Mouse (Mus musculus): ENCODE results near the gene Susd6. TPM values are rescaled to one million over a fixed set of nuclear protein-coding genes. Genes with fewer than 3 reads are reported as not detected.
A peak's percentile ranks its signal among the peaks of the same experiment; 100 is the strongest.

The Susd6 gene
- polyA plus RNA-seq, 1 experiment from 2014 or later: 23.3 TPM

DNA sequence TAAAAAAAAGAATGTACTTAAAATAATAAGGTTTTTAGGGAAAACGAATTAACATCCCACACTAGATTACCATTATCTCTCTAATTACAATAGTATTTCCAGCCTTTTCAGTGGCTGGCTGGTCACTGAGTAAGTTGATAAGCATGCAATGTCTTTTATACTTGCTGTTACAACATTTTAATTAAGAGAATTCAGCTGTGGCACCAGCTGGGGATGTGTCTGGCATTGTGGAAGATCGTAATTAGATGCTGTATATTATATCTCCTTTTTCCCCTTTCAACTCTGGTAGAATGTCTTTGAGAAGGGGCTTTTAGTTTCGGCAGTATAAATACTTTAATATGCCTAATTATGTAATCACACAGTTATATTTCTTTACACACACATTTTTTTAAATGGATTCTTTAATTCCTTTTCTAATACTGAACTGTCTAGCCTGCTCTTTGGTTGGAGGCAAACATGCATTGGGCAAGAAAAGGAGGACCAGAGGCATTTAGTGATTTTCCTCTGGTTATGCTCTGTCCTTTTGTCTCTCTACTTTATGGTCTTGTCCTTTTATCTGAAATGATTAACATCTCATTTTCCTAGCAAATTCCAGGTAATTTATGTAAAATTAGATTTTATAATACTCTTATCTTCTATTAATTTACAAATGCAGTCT, 67.5 kb downstream of the Susd6 start:
- H3K9ac ChIP-seq (ENCODE audit: low read length): no peak overlapping the region
- no peaks in the 10 kb centered on the region for H3K36me3 ChIP-seq (ENCODE audit: control insufficient read depth, insufficient read depth, low read length)
- H3K27me3 ChIP-seq (ENCODE audit: control insufficient read depth, insufficient read depth, low read length): no peaks in the 10 kb centered on the region
- DNase-seq (ENCODE audit: low spot score) (no peak), ATAC-seq (ENCODE audit: insufficient read depth, low FRiP score, low TSS enrichment) (no peak)
- H3K4me2 ChIP-seq (ENCODE audit: low read depth): no peak overlapping the region
- no peak overlapping the region for H3K27ac ChIP-seq (ENCODE audit: low read depth, low read length)
- H3K4me1 ChIP-seq (ENCODE audit: control insufficient read depth, insufficient read depth, low read length): peaks cover 9% of the 10 kb centered on the region
- no peak overlapping the region for H3K4me3 ChIP-seq (ENCODE audit: low read depth, low read length)
- H3K9me3 ChIP-seq (ENCODE audit: control insufficient read depth, low read length): no peaks in the 10 kb centered on the region
- WGBS: 60% methylated on average over 3 of the region's 3 CpGs

DNA sequence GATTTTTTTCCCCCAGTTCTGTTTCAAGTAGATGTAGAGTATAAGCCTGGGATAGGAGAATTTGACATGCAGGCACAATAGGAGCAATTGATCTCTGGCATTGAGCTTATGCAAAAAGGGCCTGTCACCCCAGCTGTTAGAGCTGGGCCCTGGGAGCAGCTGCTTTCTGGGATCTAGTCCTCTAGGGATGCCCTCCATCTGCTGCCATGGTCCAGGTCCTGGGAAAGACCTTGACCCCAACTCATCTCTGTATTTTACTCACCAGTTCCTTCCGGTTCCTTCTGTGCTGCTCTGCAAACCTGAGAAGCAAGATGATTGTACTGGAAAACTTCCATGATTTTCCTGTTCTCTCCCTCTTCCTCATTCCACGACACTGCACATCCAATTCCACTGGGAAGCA, 68.0 kb downstream of the Susd6 start:
- no peaks in the 10 kb centered on the region for H3K36me3 ChIP-seq (ENCODE audit: control insufficient read depth, insufficient read depth, low read length)
- H3K27me3 ChIP-seq (ENCODE audit: control insufficient read depth, insufficient read depth, low read length): no peaks in the 10 kb centered on the region
- no peaks in the 10 kb centered on the region for H3K9me3 ChIP-seq (ENCODE audit: control insufficient read depth, low read length)
- H3K9ac ChIP-seq (ENCODE audit: low read length): no peak overlapping the region
- no peak overlapping the region for H3K4me2 ChIP-seq (ENCODE audit: low read depth)
- no peak overlapping the region for H3K27ac ChIP-seq (ENCODE audit: low read depth, low read length)
- H3K4me1 ChIP-seq (ENCODE audit: control insufficient read depth, insufficient read depth, low read length): peaks cover 13% of the 10 kb centered on the region
- no peak overlapping the region for H3K4me3 ChIP-seq (ENCODE audit: low read depth, low read length)
- ATAC-seq (ENCODE audit: insufficient read depth, low FRiP score, low TSS enrichment): peak; percentile 53; the same call in 1 of the 2 replicates
- WGBS: 58% methylated on average over 2 of the region's 2 CpGs
- peak; percentile 56 for DNase-seq (ENCODE audit: low spot score)

GRCm38 (mm10) chr12:80861916-80862315, 71.6 kb downstream of the Susd6 start:
- Histone ChIP-seq H3K9ac (ENCODE audit: low read length) (no peak overlapping the region), H3K27ac (ENCODE audit: low read depth, low read length) (no peak overlapping the region), H3K36me3 (ENCODE audit: control insufficient read depth, insufficient read depth, low read length) (no peaks in the 10 kb centered on the region), H3K27me3 (ENCODE audit: control insufficient read depth, insufficient read depth, low read length) (no peaks in the 10 kb centered on the region), H3K4me1 (ENCODE audit: control insufficient read depth, insufficient read depth, low read length) (peaks cover 13% of the 10 kb centered on the region), H3K4me3 (ENCODE audit: low read depth, low read length) (no peak overlapping the region), H3K4me2 (ENCODE audit: low read depth) (no peak overlapping the region), H3K9me3 (ENCODE audit: control insufficient read depth, low read length) (no peaks in the 10 kb centered on the region)
- 5% methylated on average over 1 of the region's 1 CpGs for WGBS
- ATAC-seq (ENCODE audit: insufficient read depth, low FRiP score, low TSS enrichment) (no peak), DNase-seq (ENCODE audit: low spot score) (no peak)

DNA sequence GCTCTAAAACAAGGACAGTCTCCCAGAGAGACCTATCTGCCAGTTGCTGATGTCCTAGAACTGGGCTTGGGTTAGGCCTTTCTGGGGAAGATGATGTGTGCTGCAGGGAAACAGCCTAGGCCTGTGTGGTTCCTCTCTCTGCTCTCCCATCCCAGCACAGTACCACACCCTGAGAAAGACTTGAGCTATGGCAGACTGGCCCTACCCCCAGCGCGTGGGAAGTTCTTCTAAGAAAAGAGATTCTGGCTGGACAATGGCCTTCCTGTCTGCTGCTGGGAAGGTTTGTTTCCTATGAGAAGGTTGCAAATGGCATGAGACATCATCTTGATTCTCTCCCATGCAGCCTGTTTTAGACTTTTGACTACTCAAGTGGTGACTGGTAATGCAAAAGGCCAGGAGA, 73.1 kb downstream of the Susd6 start:
- Histone ChIP-seq H3K9ac (ENCODE audit: low read length) (no peak overlapping the region), H3K27me3 (ENCODE audit: control insufficient read depth, insufficient read depth, low read length) (no peaks in the 10 kb centered on the region), H3K9me3 (ENCODE audit: control insufficient read depth, low read length) (no peaks in the 10 kb centered on the region), H3K4me3 (ENCODE audit: low read depth, low read length) (no peak overlapping the region), H3K4me1 (ENCODE audit: control insufficient read depth, insufficient read depth, low read length) (peaks cover 12% of the 10 kb centered on the region), H3K36me3 (ENCODE audit: control insufficient read depth, insufficient read depth, low read length) (no peaks in the 10 kb centered on the region), H3K4me2 (ENCODE audit: low read depth) (no peak overlapping the region), H3K27ac (ENCODE audit: low read depth, low read length) (no peak overlapping the region)
- no peak for DNase-seq (ENCODE audit: low spot score)
- 79% methylated on average over 2 of the region's 2 CpGs for WGBS
- no peak for ATAC-seq (ENCODE audit: insufficient read depth, low FRiP score, low TSS enrichment)

- Histone ChIP-seq H3K27ac (ENCODE audit: low read depth, low read length) (no peak overlapping the region), H3K4me1 (ENCODE audit: control insufficient read depth, insufficient read depth, low read length) (peaks cover 11% of the 10 kb centered on the region), H3K27me3 (ENCODE audit: control insufficient read depth, insufficient read depth, low read length) (no peaks in the 10 kb centered on the region), H3K4me3 (ENCODE audit: low read depth, low read length) (no peak overlapping the region), H3K9me3 (ENCODE audit: control insufficient read depth, low read length) (no peaks in the 10 kb centered on the region), H3K4me2 (ENCODE audit: low read depth) (no peak overlapping the region), H3K9ac (ENCODE audit: low read length) (no peak overlapping the region), H3K36me3 (ENCODE audit: control insufficient read depth, insufficient read depth, low read length) (peaks cover 2% of the 10 kb centered on the region; the same call in 1 of the 2 replicates)
- 92% methylated on average over 4 of the region's 4 CpGs for WGBS
- no peak for ATAC-seq (ENCODE audit: insufficient read depth, low FRiP score, low TSS enrichment)
- DNase-seq (ENCODE audit: low spot score): no peak
Measured at GRCm38 (mm10) chr12:80865175-80865574, 74.9 kb downstream of the Susd6 start.

- 91% methylated on average over 2 of the region's 2 CpGs for WGBS
- Histone ChIP-seq H3K9me3 (ENCODE audit: control insufficient read depth, low read length) (no peaks in the 10 kb centered on the region), H3K4me1 (ENCODE audit: control insufficient read depth, insufficient read depth, low read length) (peaks cover 11% of the 10 kb centered on the region), H3K9ac (ENCODE audit: low read length) (no peak overlapping the region), H3K36me3 (ENCODE audit: control insufficient read depth, insufficient read depth, low read length) (peaks cover 2% of the 10 kb centered on the region; the same call in 1 of the 2 replicates), H3K27ac (ENCODE audit: low read depth, low read length) (no peak overlapping the region), H3K4me2 (ENCODE audit: low read depth) (no peak overlapping the region), H3K27me3 (ENCODE audit: control insufficient read depth, insufficient read depth, low read length) (no peaks in the 10 kb centered on the region), H3K4me3 (ENCODE audit: low read depth, low read length) (no peak overlapping the region)
- no peak for ATAC-seq (ENCODE audit: insufficient read depth, low FRiP score, low TSS enrichment)
- DNase-seq (ENCODE audit: low spot score): no peak
Measured at GRCm38 (mm10) chr12:80866023-80866422, 75.7 kb downstream of the Susd6 start.

DNA sequence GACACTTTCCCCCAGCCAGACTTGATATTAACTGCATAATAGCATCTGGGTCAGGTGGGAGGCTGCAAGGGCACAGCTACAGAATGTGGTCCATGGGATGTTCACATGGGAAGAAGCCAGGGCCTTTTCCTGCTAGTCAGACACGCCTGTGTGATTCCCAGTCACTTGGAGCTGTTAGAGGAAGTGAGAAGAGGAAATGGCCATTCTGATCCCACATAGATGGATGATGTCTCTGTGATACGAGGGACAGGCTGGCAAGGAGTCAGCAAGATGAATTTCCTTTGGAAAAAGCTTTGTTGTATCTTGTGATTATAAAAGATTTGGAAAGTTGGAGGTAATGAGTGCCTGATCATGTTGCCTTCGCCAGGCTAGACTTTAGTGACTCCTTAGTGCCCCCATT, 76.8 kb downstream of the Susd6 start:
- H3K4me3 ChIP-seq (ENCODE audit: low read depth, low read length): no peak overlapping the region
- no peak for ATAC-seq (ENCODE audit: insufficient read depth, low FRiP score, low TSS enrichment)
- no peak overlapping the region for H3K4me2 ChIP-seq (ENCODE audit: low read depth)
- H3K9ac ChIP-seq (ENCODE audit: low read length): no peak overlapping the region
- H3K9me3 ChIP-seq (ENCODE audit: control insufficient read depth, low read length): no peaks in the 10 kb centered on the region
- DNase-seq (ENCODE audit: low spot score): no peak
- WGBS: 81% methylated on average over 3 of the region's 3 CpGs
- no peak overlapping the region for H3K27ac ChIP-seq (ENCODE audit: low read depth, low read length)
- peaks cover 6% of the 10 kb centered on the region for H3K4me1 ChIP-seq (ENCODE audit: control insufficient read depth, insufficient read depth, low read length)
- H3K27me3 ChIP-seq (ENCODE audit: control insufficient read depth, insufficient read depth, low read length): no peaks in the 10 kb centered on the region
- peaks cover 2% of the 10 kb centered on the region; the same call in 1 of the 2 replicates for H3K36me3 ChIP-seq (ENCODE audit: control insufficient read depth, insufficient read depth, low read length)

- H3K4me2 ChIP-seq (ENCODE audit: low read depth): no peak overlapping the region
- no peak for DNase-seq (ENCODE audit: low spot score)
- no peak overlapping the region for H3K27ac ChIP-seq (ENCODE audit: low read depth, low read length)
- H3K9me3 ChIP-seq (ENCODE audit: control insufficient read depth, low read length): no peaks in the 10 kb centered on the region
- H3K36me3 ChIP-seq (ENCODE audit: control insufficient read depth, insufficient read depth, low read length): peaks cover 2% of the 10 kb centered on the region; the same call in 1 of the 2 replicates
- H3K4me1 ChIP-seq (ENCODE audit: control insufficient read depth, insufficient read depth, low read length): no peaks in the 10 kb centered on the region
- no peak overlapping the region for H3K4me3 ChIP-seq (ENCODE audit: low read depth, low read length)
- no peak overlapping the region for H3K9ac ChIP-seq (ENCODE audit: low read length)
- H3K27me3 ChIP-seq (ENCODE audit: control insufficient read depth, insufficient read depth, low read length): no peaks in the 10 kb centered on the region
- 90% methylated on average over 7 of the region's 7 CpGs for WGBS
- ATAC-seq (ENCODE audit: insufficient read depth, low FRiP score, low TSS enrichment): no peak
Measured at GRCm38 (mm10) chr12:80868401-80868800, 78.1 kb downstream of the Susd6 start.

All from neural tube, embryonic 11.5 days (tissue).